Mouse (Mus musculus) erythroblast, embryonic 14.5 days (primary cell): ENCODE data around the gene Psmb1. TPM values are rescaled to one million over a fixed set of nuclear protein-coding genes. Genes with fewer than 3 reads are reported as not detected.
"Not testable (repeated sequence)": the region's sequence is repeated elsewhere in the genome, so short reads cannot be mapped to it uniquely, and the experiment has no call there.

Source experiments
- H3K27me3 ChIP-seq: 2 replicates; pipeline ENCODE4 v1.6.1; 2012; ENCODE audit warnings: inconsistent platforms; ENCODE audit not compliant: control insufficient read depth
- H3K36me3 ChIP-seq: 2 replicates; pipeline ENCODE4 v1.6.1; 2012; ENCODE audit warnings: mild to moderate bottlenecking, inconsistent platforms; ENCODE audit not compliant: control insufficient read depth
- H3K4me1 ChIP-seq: 2 replicates; pipeline ENCODE4 v1.6.1; 2012; ENCODE audit warnings: inconsistent platforms; ENCODE audit not compliant: control insufficient read depth
- H3K4me3 ChIP-seq: replicated peaks from 2 replicates; pipeline ENCODE3; 2012; ENCODE audit warnings: moderate library complexity, mild to moderate bottlenecking, inconsistent platforms
- H3K9me3 ChIP-seq: 2 replicates; pipeline ENCODE4 v1.6.1; 2012; ENCODE audit warnings: low read length, inconsistent platforms, mixed read lengths; ENCODE audit not compliant: control insufficient read depth
- GATA1 ChIP-seq: IDR thresholded peaks from 2 replicates; pipeline ENCODE4 v1.6.1; 2012; ENCODE audit warnings: low read length, inconsistent platforms, mixed read lengths
- TAL1 ChIP-seq: IDR thresholded peaks from 3 replicates; pipeline ENCODE4 v1.6.1; 2012; ENCODE audit warnings: low read length, inconsistent platforms, mixed read lengths
- polyA plus RNA-seq: library from polyadenylated mRNA; stranded (reverse); fragments of >175 nt; gene quantifications from 2 replicates; pipeline ENCODE4 v1.2.3, GENCODE M21; 2012

The Psmb1 gene
- polyA plus RNA-seq, 1 experiment = 1.9 TPM

DNA sequence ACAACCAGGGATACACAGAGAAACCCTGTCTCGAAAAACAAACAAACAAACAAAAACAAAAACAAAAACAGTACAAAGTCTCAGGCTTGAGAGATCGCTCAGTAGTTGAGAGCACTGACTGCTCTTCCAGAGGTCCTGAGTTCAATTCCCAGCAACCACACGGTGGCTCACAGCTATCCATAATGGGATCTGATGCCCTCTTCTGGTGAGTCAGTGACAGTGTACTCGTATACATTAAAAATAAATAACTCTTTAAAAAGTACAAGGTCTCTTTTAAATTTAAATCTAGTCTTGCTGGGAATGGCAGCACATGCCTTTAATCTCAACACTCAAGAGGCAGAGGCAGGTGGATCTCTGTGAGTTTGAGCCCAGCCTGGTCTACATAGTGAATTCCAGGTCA is 26.9 kb downstream of the Psmb1 start:
- Histone ChIP-seq H3K27me3 (no peaks in the 10 kb centered on the region), H3K36me3 (peaks cover 79% of the 10 kb centered on the region), H3K9me3 (no peaks in the 10 kb centered on the region), H3K4me3 (no peak overlapping the region), H3K4me1 (peaks cover 1% of the 10 kb centered on the region)
- no peak for TF ChIP-seq TAL1
- no peak for TF ChIP-seq GATA1

DNA sequence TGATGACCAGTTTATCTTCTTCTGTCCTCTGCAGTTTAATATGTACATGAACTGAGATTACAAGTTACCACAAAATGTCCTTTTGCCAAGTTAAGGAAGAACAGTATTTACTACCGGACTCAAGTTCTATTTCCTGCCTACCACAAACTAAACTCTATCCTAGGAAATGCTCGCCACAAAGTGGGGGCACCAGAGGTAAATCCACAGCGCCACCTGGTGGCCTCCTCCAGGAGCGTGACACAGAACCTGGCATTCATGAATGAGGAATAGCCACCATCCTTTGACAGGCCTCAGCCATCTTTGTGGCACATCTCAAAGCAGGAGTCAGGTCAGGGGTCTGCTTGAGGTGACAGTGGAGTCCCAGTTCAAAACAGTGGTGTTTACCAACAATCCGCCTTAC is 31.9 kb downstream of the Psmb1 start:
- no peaks in the 10 kb centered on the region for H3K9me3 ChIP-seq
- no peaks in the 10 kb centered on the region for H3K27me3 ChIP-seq
- TF ChIP-seq GATA1 (no peak), TAL1 (no peak)
- H3K36me3 ChIP-seq = peaks cover 29% of the 10 kb centered on the region
- H3K4me1 ChIP-seq = peaks cover 4% of the 10 kb centered on the region
- no peak overlapping the region for H3K4me3 ChIP-seq

- Histone ChIP-seq H3K27me3 (no peaks in the 10 kb centered on the region), H3K4me3 (no peak overlapping the region), H3K36me3 (no peaks in the 10 kb centered on the region), H3K9me3 (no peaks in the 10 kb centered on the region), H3K4me1 (peaks cover 2% of the 10 kb centered on the region)
- TF ChIP-seq GATA1 = no peak
Observed at GRCm38 (mm10) chr17:15461921-15462495, 37.5 kb downstream of the Psmb1 start.

- Histone ChIP-seq H3K4me1 (peaks cover 2% of the 10 kb centered on the region), H3K36me3 (no peaks in the 10 kb centered on the region), H3K9me3 (no peaks in the 10 kb centered on the region), H3K4me3 (no peak overlapping the region), H3K27me3 (no peaks in the 10 kb centered on the region)
- TF ChIP-seq GATA1 = no peak
- TF ChIP-seq TAL1 = no peak
Observed at GRCm38 (mm10) chr17:15459761-15460160, 39.8 kb downstream of the Psmb1 start.

DNA sequence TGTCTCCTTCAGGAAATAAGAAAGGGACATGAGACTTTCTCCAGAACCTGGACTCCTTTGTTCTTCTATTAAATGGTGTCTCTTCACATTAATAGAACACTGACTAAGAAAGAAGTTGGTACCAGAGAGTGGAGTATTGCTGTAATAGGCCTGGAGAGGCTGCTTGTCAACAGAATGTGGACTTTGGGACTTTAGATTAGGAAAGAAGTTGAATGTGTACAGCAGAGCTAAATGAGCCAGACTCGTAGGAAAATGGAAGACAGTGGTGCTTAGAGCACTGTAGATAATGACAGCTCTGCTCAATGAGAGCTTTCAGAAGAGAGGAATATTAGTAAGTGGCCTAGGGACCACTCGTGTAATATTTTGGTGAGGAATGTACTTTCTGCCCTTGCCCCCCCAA is 43.0 kb downstream of the Psmb1 start:
- TF ChIP-seq TAL1 (no peak), GATA1 (no peak)
- H3K27me3 ChIP-seq = no peaks in the 10 kb centered on the region
- no peak overlapping the region for H3K4me3 ChIP-seq
- no peaks in the 10 kb centered on the region for H3K4me1 ChIP-seq
- no peaks in the 10 kb centered on the region for H3K9me3 ChIP-seq
- no peaks in the 10 kb centered on the region for H3K36me3 ChIP-seq

- Histone ChIP-seq H3K4me1 (no peaks in the 10 kb centered on the region), H3K27me3 (no peaks in the 10 kb centered on the region), H3K9me3 (no peaks in the 10 kb centered on the region), H3K4me3 (no peak overlapping the region), H3K36me3 (no peaks in the 10 kb centered on the region)
- no peak for TF ChIP-seq GATA1
- TF ChIP-seq TAL1 = no peak
Observed at GRCm38 (mm10) chr17:15455203-15455602, 44.3 kb downstream of the Psmb1 start.

DNA sequence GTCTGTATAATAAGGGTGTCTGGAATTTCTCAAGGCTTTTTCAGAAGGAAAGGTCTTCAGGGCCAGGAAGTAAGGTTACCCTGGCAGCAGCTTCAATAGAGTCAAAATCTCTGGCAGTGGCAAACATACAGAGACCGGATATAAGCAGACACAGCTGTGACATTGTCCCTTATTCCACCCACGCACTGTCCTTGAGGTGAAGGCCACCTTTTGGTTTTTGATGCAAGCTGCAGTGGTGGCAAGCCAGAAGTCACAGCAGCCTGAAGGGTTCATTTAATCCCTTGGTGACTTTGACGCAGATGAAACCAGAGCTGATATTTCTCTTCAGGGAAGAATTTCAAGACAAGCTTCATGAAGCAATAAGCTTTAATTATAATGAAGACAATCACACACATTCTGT is 49.9 kb downstream of the Psmb1 start:
- H3K9me3 ChIP-seq = no peaks in the 10 kb centered on the region

DNA sequence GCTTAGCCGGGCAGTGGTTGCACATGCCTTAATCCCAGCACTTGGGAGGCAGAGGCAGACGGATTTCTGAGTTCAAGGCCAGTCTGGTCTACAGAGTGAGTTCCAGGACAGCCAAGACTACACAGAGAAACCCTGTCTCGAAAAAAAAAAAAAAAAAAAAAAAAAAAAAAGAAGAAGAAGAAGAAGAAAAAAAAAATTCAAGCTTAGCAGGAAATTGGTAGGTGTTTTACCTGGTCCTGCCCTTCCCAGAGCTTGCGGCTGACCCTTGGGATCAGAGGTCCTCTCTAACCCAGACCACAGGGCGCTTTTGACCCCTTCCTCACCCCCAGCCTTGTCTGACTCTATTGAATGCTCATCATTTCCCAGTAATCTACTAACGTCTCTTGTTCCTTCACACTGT is 50.4 kb downstream of the Psmb1 start:
- H3K9me3 ChIP-seq, H3K27me3 ChIP-seq, H3K4me1 ChIP-seq, H3K36me3 ChIP-seq, H3K4me3 ChIP-seq: not testable (repeated sequence)

More for the DNA sequence above, 49.9 kb downstream of the Psmb1 start:
- Histone ChIP-seq H3K36me3 (no peaks in the 10 kb centered on the region), H3K4me3 (no peak overlapping the region), H3K27me3 (no peaks in the 10 kb centered on the region), H3K4me1 (no peaks in the 10 kb centered on the region)
- TF ChIP-seq GATA1 (no peak), TAL1 (no peak)

DNA sequence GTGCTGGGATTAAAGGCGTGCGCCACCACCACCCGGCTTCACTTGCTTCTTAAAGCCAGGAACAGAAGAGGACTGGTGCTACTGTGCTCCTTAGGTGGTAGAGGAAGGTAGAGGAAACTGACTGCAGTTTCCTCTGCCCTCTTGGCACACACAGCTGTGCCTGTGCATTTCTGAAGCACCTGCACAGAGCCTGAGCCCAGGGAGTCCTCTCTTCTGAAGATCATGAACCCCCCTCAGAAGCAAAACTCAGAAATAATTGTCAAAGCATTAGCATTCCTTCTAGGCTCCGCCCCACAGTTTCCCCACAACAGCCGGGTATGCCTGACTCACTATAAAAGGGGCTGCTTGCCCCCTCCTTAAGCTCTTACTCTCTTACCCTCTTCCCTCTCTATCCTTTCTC is 51.7 kb downstream of the Psmb1 start:
- Histone ChIP-seq H3K9me3 (no peaks in the 10 kb centered on the region), H3K27me3 (no peaks in the 10 kb centered on the region), H3K4me1 (no peaks in the 10 kb centered on the region), H3K4me3 (no peak overlapping the region), H3K36me3 (no peaks in the 10 kb centered on the region)
- TF ChIP-seq TAL1 (no peak), GATA1 (no peak)

GRCm38 (mm10) chr17:15445421-15445820 is 54.1 kb downstream of the Psmb1 start:
- Histone ChIP-seq H3K27me3 (no peaks in the 10 kb centered on the region), H3K4me1 (no peaks in the 10 kb centered on the region; the same call in 1 of the 2 replicates), H3K36me3 (no peaks in the 10 kb centered on the region), H3K9me3 (no peaks in the 10 kb centered on the region), H3K4me3 (no peak overlapping the region)
- TF ChIP-seq GATA1 (no peak), TAL1 (no peak)
